Mouse (Mus musculus) spleen, postnatal 0 days (tissue): Measurements from ENCODE around the gene Efl1. TPM values are rescaled to one million over a fixed set of nuclear protein-coding genes. Genes with fewer than 3 reads are reported as not detected.

Experiments
- polyA plus RNA-seq: library from polyadenylated mRNA; unstranded; fragments of >200 nt; fragmentation: Nextera tagmentation; extraction: Ambion mirVana; gene quantifications from 2 replicates; pipeline ENCODE4 v1.2.1, GENCODE M21; 2015

Gene Efl1
- polyA plus RNA-seq, result 12.0 and 12.8 TPM in 2 replicates

DNA sequence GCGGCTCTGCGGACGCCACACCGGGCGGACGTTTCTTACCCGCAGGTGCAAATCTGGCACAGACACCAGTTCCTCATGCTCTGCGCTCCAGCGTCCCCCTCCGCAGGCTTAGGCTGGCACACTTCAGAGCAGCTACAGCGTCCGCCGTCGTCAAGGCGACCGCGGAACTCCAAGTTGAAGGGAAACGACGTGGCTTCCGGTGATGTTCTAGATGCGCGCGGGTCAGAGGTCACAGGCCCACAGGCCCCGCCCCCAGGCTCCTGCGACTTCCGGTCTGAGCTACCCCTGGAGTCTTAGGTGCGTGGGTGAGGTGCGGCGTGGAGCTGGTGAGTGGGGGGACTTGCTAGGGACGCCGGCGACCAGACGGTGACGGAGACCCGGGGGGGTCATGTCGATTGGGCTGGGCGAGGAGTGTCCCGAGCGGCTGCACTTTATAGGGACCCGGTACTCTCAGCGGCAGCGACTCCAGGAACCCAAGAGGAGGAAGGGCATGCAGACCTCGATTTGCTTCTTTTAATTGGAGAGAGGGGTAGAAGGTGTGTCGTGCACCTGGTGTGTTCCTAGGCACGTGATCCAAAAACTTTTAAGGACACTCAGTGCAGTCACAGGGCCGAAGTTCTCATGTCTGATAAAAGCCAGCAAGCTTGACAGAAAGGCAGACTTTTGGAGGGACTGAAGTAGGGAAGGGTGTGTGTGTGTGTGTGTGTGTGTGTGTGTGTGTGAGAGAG is at the start of gene Efl1, which contains the start of gene Saxo2:
Efl1 (plus strand) TSS at position 262 of the 728 bp plus-strand sequence.
Saxo2 (minus strand) TSS at position 176 of the 728 bp plus-strand sequence.

Other genes starting within 250 kb of the Efl1 start
- gene Saxo2, start 86 bp upstream of the Efl1 start, polyA plus RNA-seq, result 2.2 and 3.6 TPM in 2 replicates
- 1.8 and 2.5 TPM in 2 replicates for gene Mex3b, start 218.7 kb downstream of the Efl1 start, polyA plus RNA-seq